Mouse (Mus musculus): ENCODE data around the gene Shisa7. TPM values are rescaled to one million over a fixed set of nuclear protein-coding genes. Genes with fewer than 3 reads are reported as not detected.
A peak's percentile ranks its signal among the peaks of the same experiment; 100 is the strongest.
"Not testable (repeated sequence)": the region's sequence is repeated elsewhere in the genome, so short reads cannot be mapped to it uniquely, and the experiment has no call there.

Gene Shisa7
- 0.43 and 0.99 TPM in 2 replicates for polyA plus RNA-seq (2015; fragmentation: Nextera tagmentation; extraction: Ambion mirVana)

GRCm38 (mm10) chr7:4844245-4844916, at the start of gene Shisa7:
TSS of gene Shisa7 (minus strand) at chr7:4844696.
- Histone ChIP-seq H3K9ac (peak within 1 kb of the TSS; percentile 23; the same call in 1 of the 2 replicates), H3K27ac (replicated peaks) (no peak within 1 kb of the TSS), H3K4me2 (replicated peaks) (peak within 1 kb of the TSS; percentile 86), H3K4me1 (peaks cover 30% of the 10 kb centered on the region), H3K9me3 (replicated peaks) (no peaks in the 10 kb centered on the region), H3K4me3 (replicated peaks) (peak within 1 kb of the TSS; percentile 46), H3K36me3 (no peaks in the 10 kb centered on the region), H3K27me3 (peaks cover 52% of the 10 kb centered on the region)
- WGBS: 1% methylated on average over 41 of the region's 41 CpGs
- ATAC-seq (ENCODE audit: insufficient number of reproducible peaks, low FRiP score, low TSS enrichment, low read depth): peak; percentile 32; the same call in 1 of the 2 replicates

GRCm38 (mm10) chr7:4886680-4887079, 42.2 kb upstream of the Shisa7 start:
- no peak overlapping the region for H3K4me3 ChIP-seq (replicated peaks)
- no peaks in the 10 kb centered on the region for H3K27me3 ChIP-seq
- 54% methylated on average over 4 of the region's 4 CpGs for WGBS
- H3K9ac ChIP-seq: no peak overlapping the region
- H3K27ac ChIP-seq (replicated peaks): no peak overlapping the region
- no peaks in the 10 kb centered on the region for H3K36me3 ChIP-seq
- H3K4me2 ChIP-seq (replicated peaks): no peak overlapping the region
- no peak for ATAC-seq (ENCODE audit: insufficient number of reproducible peaks, low FRiP score, low TSS enrichment, low read depth)
- no peaks in the 10 kb centered on the region for H3K9me3 ChIP-seq (replicated peaks)
- H3K4me1 ChIP-seq: no peaks in the 10 kb centered on the region

DNA sequence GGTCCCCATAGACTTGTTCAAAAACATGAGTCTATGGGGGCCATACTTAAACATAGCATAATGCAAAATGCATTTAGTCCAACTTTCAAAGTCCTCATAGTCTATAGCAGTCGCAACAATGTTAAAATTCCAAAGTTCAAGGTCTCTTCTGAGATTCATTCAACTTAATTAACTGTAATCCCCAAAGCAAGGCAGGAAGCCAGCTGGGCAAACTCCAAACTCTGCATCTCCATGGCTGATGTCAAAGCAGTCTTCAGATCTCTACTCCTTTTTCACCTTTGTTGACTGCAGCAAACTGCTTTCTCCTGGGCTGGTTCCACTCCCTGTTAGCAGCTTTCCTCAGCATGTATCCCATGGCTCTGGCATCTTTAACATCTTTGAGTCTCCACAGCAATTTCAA, 34.5 kb upstream of the Shisa7 start:
- H3K9ac ChIP-seq; H3K4me3 ChIP-seq (replicated peaks); H3K27ac ChIP-seq (replicated peaks); H3K4me2 ChIP-seq (replicated peaks); ATAC-seq (ENCODE audit: insufficient number of reproducible peaks, low FRiP score, low TSS enrichment, low read depth); H3K27me3 ChIP-seq; H3K9me3 ChIP-seq (replicated peaks); H3K36me3 ChIP-seq: not testable (repeated sequence)
- H3K4me1 ChIP-seq: peaks cover 15% of the 10 kb centered on the region
- 81% methylated on average over 1 of the region's 1 CpGs for WGBS

DNA sequence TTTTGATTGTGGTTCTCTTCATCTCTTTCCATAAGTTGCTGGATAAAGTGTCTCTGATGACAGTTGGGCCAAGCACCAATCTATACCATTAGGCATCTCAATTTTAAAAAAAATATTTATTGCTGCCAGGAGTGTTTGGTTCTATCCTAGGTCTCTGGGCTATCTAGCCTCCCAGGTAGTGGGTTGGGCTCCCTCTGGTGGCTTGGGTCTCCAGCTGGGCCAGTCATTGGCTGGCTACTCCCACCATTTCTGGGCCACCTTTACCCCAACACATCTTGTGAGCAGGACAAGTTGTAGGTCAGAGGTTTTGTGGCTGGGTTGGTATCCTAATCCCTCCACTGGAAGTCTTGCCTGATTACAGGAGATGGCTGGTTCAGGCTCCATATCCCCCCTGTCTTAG, 33.7 kb upstream of the Shisa7 start:
- Histone ChIP-seq H3K9ac (0 out of 2 replicates have a peak overlapping the region, but pooled peaks have one; percentile 56), H3K4me1 (peaks cover 15% of the 10 kb centered on the region), H3K27me3 (no peaks in the 10 kb centered on the region), H3K27ac (replicated peaks) (no peak overlapping the region), H3K4me2 (replicated peaks) (no peak overlapping the region), H3K9me3 (replicated peaks) (no peaks in the 10 kb centered on the region), H3K36me3 (no peaks in the 10 kb centered on the region), H3K4me3 (replicated peaks) (no peak overlapping the region)
- no peak for ATAC-seq (ENCODE audit: insufficient number of reproducible peaks, low FRiP score, low TSS enrichment, low read depth)

- Histone ChIP-seq H3K4me2 (replicated peaks) (peak overlapping the region; percentile 87), H3K27ac (replicated peaks) (peak overlapping the region; percentile 49), H3K36me3 (no peaks in the 10 kb centered on the region), H3K4me3 (replicated peaks) (peak overlapping the region; percentile 61), H3K9me3 (replicated peaks) (no peaks in the 10 kb centered on the region), H3K4me1 (peaks cover 15% of the 10 kb centered on the region), H3K27me3 (no peaks in the 10 kb centered on the region), H3K9ac (peak overlapping the region; percentile 56)
- 4% methylated on average over 11 of the region's 11 CpGs for WGBS
- ATAC-seq (ENCODE audit: insufficient number of reproducible peaks, low FRiP score, low TSS enrichment, low read depth): no peak
Observed at GRCm38 (mm10) chr7:4877226-4877625, 32.7 kb upstream of the Shisa7 start.

- Histone ChIP-seq H3K4me1 (peaks cover 15% of the 10 kb centered on the region), H3K9me3 (replicated peaks) (no peaks in the 10 kb centered on the region), H3K36me3 (no peaks in the 10 kb centered on the region), H3K27me3 (no peaks in the 10 kb centered on the region), H3K9ac (peak within 1 kb of the TSS; percentile 56), H3K4me3 (replicated peaks) (peak within 1 kb of the TSS; percentile 61), H3K27ac (replicated peaks) (peak within 1 kb of the TSS; percentile 49), H3K4me2 (replicated peaks) (peak within 1 kb of the TSS; percentile 87)
- WGBS: under 1% methylated on average over 22 of the region's 22 CpGs
- ATAC-seq (ENCODE audit: insufficient number of reproducible peaks, low FRiP score, low TSS enrichment, low read depth): peak; percentile 99
Observed at GRCm38 (mm10) chr7:4876753-4877221, 32.3 kb upstream of the Shisa7 start, which contains the start of gene Isoc2a. TSS of gene Isoc2a (plus strand) at chr7:4877153.

GRCm38 (mm10) chr7:4870133-4870532, 25.6 kb upstream of the Shisa7 start, which contains the start of gene Isoc2b:
TSS of gene Isoc2b (minus strand) at chr7:4870258.
- Histone ChIP-seq H3K9ac (no peak within 1 kb of the TSS), H3K9me3 (replicated peaks) (no peaks in the 10 kb centered on the region), H3K27me3 (no peaks in the 10 kb centered on the region), H3K4me2 (replicated peaks) (no peak within 1 kb of the TSS), H3K36me3 (no peaks in the 10 kb centered on the region), H3K4me3 (replicated peaks) (no peak within 1 kb of the TSS), H3K27ac (replicated peaks) (no peak within 1 kb of the TSS), H3K4me1 (peaks cover 10% of the 10 kb centered on the region; the same call in 1 of the 2 replicates)
- 49% methylated on average over 6 of the region's 6 CpGs for WGBS
- no peak for ATAC-seq (ENCODE audit: insufficient number of reproducible peaks, low FRiP score, low TSS enrichment, low read depth)

DNA sequence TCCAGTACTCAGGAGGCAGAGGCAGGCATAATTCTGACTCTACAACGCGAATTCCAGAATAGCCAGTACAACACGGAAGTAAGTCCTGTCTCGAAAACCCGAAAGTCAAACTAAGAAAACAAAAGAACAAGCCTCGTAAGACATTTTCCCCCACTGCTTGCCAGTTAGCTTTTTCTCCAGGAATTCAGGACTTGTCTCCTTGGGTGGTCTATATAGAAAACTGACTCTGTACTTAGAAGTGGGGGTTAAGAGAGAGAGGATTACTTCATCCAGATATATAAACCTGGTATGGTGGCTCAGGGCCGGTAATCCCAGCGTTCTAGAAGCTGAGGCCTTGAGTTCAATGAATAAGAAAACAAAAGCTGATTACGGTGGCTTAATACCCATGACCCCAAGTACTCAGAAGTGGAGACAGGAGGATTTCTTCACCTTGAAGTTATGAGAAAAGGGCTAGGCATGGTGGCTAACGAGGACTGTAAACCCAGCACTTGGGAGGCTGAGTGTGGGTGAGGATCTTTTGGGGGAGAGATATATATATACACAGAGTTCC, 22.2 kb upstream of the Shisa7 start:
- H3K27ac ChIP-seq (replicated peaks): peak overlapping the region; percentile 74
- H3K36me3 ChIP-seq: no peaks in the 10 kb centered on the region
- H3K9ac ChIP-seq: peak overlapping the region; percentile 49
- H3K4me3 ChIP-seq (replicated peaks): peak overlapping the region; percentile 65
- H3K4me2 ChIP-seq (replicated peaks): peak overlapping the region; percentile 55
- no peak for ATAC-seq (ENCODE audit: insufficient number of reproducible peaks, low FRiP score, low TSS enrichment, low read depth)
- WGBS: 31% methylated on average over 10 of the region's 10 CpGs
- H3K9me3 ChIP-seq (replicated peaks): no peaks in the 10 kb centered on the region
- H3K27me3 ChIP-seq: no peaks in the 10 kb centered on the region
- peaks cover 14% of the 10 kb centered on the region for H3K4me1 ChIP-seq

DNA sequence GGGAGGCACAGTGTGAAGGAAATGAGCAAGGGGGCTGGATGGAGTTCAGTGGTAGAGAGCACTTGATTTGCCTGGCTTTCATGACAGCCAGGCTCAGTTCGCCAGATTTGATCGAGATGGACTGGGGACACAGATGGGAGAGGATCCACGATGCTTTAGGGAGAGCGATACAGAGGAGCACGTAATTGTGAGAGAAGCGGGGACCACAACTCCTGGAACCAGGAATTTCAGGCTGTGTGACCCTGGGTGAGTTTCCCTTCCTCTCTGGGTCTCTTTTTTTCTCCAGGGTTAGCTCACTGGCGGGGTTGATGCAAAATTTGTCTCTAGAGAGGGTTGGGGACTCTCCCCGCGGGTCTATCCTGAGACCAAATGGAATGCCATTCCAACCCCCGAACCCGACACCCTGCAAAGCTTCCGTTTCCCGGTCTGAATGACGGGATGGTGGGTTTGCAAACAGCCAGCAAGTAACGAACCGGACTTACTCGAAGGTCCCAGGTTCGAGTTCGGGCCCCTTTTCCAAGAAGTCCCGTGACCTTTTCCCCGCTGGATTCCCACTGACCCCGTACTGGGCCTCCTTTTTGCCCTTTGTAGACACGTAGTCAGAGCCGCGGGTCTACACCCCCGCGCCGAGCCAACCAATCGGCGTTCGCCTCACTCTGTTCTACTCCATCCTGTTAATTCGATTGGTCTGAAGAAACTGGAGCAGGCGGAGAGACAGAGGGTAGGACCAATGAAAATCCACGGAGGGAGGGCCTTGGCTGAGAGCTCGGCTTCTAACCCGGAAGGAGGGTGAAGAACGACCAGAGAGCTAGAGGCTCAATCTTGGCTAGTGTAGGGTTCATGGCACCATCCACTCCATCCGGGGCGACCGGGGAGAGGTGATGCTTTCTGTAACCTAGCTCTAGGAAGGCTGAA, 21.3 kb upstream of the Shisa7 start:
- Histone ChIP-seq H3K9me3 (replicated peaks) (no peaks in the 10 kb centered on the region), H3K27me3 (no peaks in the 10 kb centered on the region), H3K4me2 (replicated peaks) (peak overlapping the region; percentile 55), H3K36me3 (no peaks in the 10 kb centered on the region), H3K9ac (peak overlapping the region; percentile 49), H3K4me1 (peaks cover 14% of the 10 kb centered on the region), H3K27ac (replicated peaks) (peak overlapping the region; percentile 74), H3K4me3 (replicated peaks) (peak overlapping the region; percentile 65)
- 5% methylated on average over 40 of the region's 40 CpGs for WGBS
- peak; percentile 100 for ATAC-seq (ENCODE audit: insufficient number of reproducible peaks, low FRiP score, low TSS enrichment, low read depth)

DNA sequence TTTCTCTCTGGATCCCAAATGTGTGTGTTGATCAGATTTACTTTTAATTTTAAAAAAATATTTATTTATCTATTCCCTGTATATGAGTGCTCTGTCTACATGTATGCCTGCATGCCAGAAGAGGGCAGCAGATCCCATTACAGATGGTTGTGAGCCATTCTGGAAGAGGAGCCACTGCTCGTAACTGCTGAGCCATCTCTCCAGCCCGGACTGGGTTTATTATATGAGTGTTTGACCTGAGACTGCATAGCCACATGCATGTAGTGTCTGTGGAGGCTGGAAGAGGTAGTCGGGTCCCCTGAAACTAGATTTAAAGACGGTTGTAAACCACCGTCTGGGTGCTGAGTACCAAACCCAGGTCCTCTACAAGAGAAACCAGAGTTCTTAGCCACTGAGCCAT, 20.6 kb upstream of the Shisa7 start:
- no peak for ATAC-seq (ENCODE audit: insufficient number of reproducible peaks, low FRiP score, low TSS enrichment, low read depth)
- 61% methylated on average over 5 of the region's 5 CpGs for WGBS
- Histone ChIP-seq H3K9me3 (replicated peaks) (no peaks in the 10 kb centered on the region), H3K4me3 (replicated peaks) (peak overlapping the region; percentile 65), H3K9ac (no peak overlapping the region), H3K27ac (replicated peaks) (peak overlapping the region; percentile 65; the same call in 1 of the 2 replicates), H3K36me3 (no peaks in the 10 kb centered on the region), H3K4me1 (peaks cover 16% of the 10 kb centered on the region), H3K27me3 (no peaks in the 10 kb centered on the region), H3K4me2 (replicated peaks) (peak overlapping the region; percentile 55)
